Mouse (Mus musculus): ENCODE results near the gene Ctdspl2. TPM values are rescaled to one million over a fixed set of nuclear protein-coding genes. Genes with fewer than 3 reads are reported as not detected.
A peak's percentile ranks its signal among the peaks of the same experiment; 100 is the strongest.
"Not testable (repeated sequence)": the region's sequence is repeated elsewhere in the genome, so short reads cannot be mapped to it uniquely, and the experiment has no call there.

Ctdspl2 gene
- polyA plus RNA-seq, 1 experiment from 2014 or later: 48.2 TPM

DNA sequence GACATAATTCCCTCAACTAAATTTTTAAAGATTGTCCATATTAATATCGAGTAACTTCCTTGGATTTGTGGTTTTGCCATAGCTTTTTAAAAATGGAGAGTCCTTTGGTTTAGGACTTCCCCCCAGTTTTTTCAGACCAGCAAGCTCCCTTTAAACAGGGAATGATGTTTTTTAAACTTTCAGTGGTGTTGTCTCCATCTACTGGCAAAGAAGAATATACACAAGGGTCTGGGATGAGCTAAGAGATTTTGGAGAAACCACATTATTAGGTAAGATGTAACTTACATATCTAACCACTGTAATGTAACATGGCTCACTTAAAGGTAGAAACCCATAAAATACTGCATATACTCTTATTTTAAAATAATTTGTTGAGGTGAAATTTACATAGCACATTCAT is 39.9 kb downstream of the Ctdspl2 start:
- Histone ChIP-seq H3K4me3 (ENCODE audit: low read length) (no peak overlapping the region), H3K36me3 (ENCODE audit: control insufficient read depth, insufficient read depth, low read length) (peaks cover 17% of the 10 kb centered on the region), H3K9me3 (ENCODE audit: control insufficient read depth, low read length) (no peaks in the 10 kb centered on the region), H3K9ac (ENCODE audit: low read length) (no peak overlapping the region), H3K27ac (ENCODE audit: low read length) (no peak overlapping the region), H3K4me1 (replicated peaks; ENCODE audit: control insufficient read depth, insufficient read depth, low read length) (no peaks in the 10 kb centered on the region), H3K4me2 (ENCODE audit: low read depth, low read length) (no peak overlapping the region), H3K27me3 (ENCODE audit: control insufficient read depth, insufficient read depth, low read depth, low read length) (no peaks in the 10 kb centered on the region)
- no peak for ATAC-seq (ENCODE audit: low read depth)
- 92% methylated on average over 1 of the region's 1 CpGs for WGBS

DNA sequence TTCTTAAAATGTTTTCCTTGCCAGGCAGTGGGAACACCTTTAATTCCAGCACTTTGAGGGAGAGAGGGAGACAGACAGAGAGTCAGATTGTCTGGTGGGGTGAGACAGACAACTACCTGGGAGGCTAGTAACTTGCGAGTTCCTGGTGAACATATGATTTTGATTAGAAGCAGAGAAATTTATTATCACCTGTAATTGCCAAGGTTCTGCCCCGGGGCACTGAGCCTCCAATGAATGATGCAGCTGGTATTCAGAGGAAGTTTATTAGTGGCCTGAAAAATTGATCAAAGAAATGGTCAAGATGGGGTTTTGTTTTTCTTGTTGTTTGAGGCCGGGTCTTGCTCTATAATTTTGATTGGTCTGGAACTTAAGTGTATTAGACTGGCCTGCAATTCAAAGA is 53.0 kb downstream of the Ctdspl2 start:
- ATAC-seq (ENCODE audit: low read depth): no peak
- WGBS: 88% methylated on average over 3 of the region's 3 CpGs
- Histone ChIP-seq H3K9me3 (ENCODE audit: control insufficient read depth, low read length) (no peaks in the 10 kb centered on the region), H3K27me3 (ENCODE audit: control insufficient read depth, insufficient read depth, low read depth, low read length) (no peaks in the 10 kb centered on the region), H3K9ac (ENCODE audit: low read length) (no peak overlapping the region), H3K36me3 (ENCODE audit: control insufficient read depth, insufficient read depth, low read length) (peaks cover 4% of the 10 kb centered on the region), H3K27ac (ENCODE audit: low read length) (no peak overlapping the region), H3K4me1 (replicated peaks; ENCODE audit: control insufficient read depth, insufficient read depth, low read length) (no peaks in the 10 kb centered on the region), H3K4me2 (ENCODE audit: low read depth, low read length) (no peak overlapping the region), H3K4me3 (ENCODE audit: low read length) (no peak overlapping the region)

DNA sequence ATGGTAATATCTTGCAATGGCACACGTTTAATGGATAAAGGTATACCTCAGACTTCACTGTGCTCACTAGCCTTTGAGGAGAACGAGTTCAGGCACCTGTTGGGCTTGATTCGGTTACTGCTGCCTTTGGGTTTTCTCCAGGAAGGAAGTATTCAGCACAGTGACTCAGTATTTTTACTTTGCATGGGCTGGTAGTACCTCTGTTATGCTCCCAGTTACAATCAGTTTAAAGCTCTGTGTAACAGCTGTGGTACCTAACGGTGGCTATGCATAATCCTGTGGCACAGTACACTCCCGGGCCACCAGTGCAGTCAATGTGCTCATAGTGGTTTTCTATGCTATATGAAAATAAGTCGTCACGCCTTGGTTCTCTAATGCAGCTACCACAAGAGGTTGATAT is 55.6 kb downstream of the Ctdspl2 start:
- Histone ChIP-seq H3K4me1 (replicated peaks; ENCODE audit: control insufficient read depth, insufficient read depth, low read length) (no peaks in the 10 kb centered on the region), H3K4me2 (ENCODE audit: low read depth, low read length) (no peak overlapping the region), H3K9ac (ENCODE audit: low read length) (no peak overlapping the region), H3K27me3 (ENCODE audit: control insufficient read depth, insufficient read depth, low read depth, low read length) (no peaks in the 10 kb centered on the region), H3K36me3 (ENCODE audit: control insufficient read depth, insufficient read depth, low read length) (peaks cover 6% of the 10 kb centered on the region), H3K27ac (ENCODE audit: low read length) (no peak overlapping the region), H3K9me3 (ENCODE audit: control insufficient read depth, low read length) (no peaks in the 10 kb centered on the region), H3K4me3 (ENCODE audit: low read length) (no peak overlapping the region)
- WGBS: 85% methylated on average over 7 of the region's 7 CpGs
- ATAC-seq (ENCODE audit: low read depth): no peak

DNA sequence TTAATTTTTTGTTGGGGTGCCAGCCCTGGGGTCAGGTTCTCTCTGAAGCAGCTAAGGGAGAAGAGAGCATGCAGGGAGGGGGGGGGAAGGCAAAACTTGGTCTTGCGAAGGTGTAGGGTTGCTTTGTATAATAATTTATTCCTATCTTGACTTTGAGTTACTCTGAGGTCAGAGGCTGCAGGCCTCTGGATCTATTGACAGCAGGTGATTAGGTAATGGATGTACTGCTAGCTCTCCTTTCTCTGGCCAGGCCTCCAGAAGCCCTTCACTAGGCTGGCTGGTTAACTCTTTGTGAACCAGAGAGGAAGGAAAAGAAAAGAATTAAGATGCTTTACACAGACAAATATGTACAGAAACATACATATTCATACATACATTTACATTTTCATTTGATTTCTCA is 62.9 kb downstream of the Ctdspl2 start:
- Histone ChIP-seq H3K4me2 (ENCODE audit: low read depth, low read length) (no peak overlapping the region), H3K36me3 (ENCODE audit: control insufficient read depth, insufficient read depth, low read length) (0 out of 2 replicates have a peak, but pooled peaks cover 2% of the 10 kb centered on the region), H3K27ac (ENCODE audit: low read length) (no peak overlapping the region), H3K27me3 (ENCODE audit: control insufficient read depth, insufficient read depth, low read depth, low read length) (no peaks in the 10 kb centered on the region), H3K4me3 (ENCODE audit: low read length) (no peak overlapping the region), H3K4me1 (replicated peaks; ENCODE audit: control insufficient read depth, insufficient read depth, low read length) (no peaks in the 10 kb centered on the region), H3K9me3 (ENCODE audit: control insufficient read depth, low read length) (no peaks in the 10 kb centered on the region), H3K9ac (ENCODE audit: low read length) (no peak overlapping the region)
- 19% methylated on average over 1 of the region's 1 CpGs for WGBS
- ATAC-seq (ENCODE audit: low read depth): no peak

DNA sequence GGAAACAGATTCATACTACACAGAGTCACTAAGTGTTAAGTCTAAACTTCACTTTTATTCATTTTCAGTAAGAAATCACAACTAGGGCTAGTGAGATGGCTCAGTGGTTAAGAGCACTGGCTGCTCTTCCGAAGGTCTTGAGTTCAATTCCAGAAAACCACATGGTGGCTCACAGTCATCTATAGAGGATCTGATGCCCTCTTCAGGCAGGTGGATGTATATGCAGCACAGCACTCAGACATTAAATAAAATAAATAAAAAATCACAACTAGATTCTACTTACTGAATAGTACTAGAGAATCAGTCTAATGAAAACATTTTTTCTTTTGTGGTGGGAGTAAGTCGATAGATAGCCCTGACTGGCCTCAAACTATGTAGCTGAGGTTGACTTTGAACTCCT is 66.5 kb downstream of the Ctdspl2 start:
- H3K27me3 ChIP-seq (ENCODE audit: control insufficient read depth, insufficient read depth, low read depth, low read length): no peaks in the 10 kb centered on the region
- no peak overlapping the region for H3K27ac ChIP-seq (ENCODE audit: low read length)
- H3K4me3 ChIP-seq (ENCODE audit: low read length): no peak overlapping the region
- no peaks in the 10 kb centered on the region for H3K36me3 ChIP-seq (ENCODE audit: control insufficient read depth, insufficient read depth, low read length)
- no peak overlapping the region for H3K9ac ChIP-seq (ENCODE audit: low read length)
- WGBS: 75% methylated on average over 2 of the region's 2 CpGs
- ATAC-seq (ENCODE audit: low read depth): no peak
- no peaks in the 10 kb centered on the region for H3K4me1 ChIP-seq (replicated peaks; ENCODE audit: control insufficient read depth, insufficient read depth, low read length)
- no peaks in the 10 kb centered on the region for H3K9me3 ChIP-seq (ENCODE audit: control insufficient read depth, low read length)
- no peak overlapping the region for H3K4me2 ChIP-seq (ENCODE audit: low read depth, low read length)

DNA sequence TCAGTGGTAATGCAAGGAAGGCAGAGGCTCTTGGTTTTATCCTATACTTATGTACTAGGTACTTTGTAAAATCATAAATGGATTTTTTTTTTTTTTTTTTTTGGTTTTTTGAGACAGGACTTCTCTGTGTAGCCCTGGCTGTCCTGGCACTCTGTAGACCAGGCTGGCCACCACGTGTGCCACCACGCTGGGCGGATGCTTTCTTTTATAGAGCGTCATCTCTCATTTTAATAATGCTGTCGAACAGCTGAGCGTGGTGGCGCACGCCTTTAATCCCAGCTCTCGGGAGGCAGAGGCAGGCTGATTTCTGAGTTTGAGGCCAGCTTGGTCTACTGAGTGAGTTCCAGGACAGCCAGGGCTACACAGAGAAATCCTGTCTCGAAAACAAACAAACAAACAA is 71.3 kb downstream of the Ctdspl2 start:
- ATAC-seq (ENCODE audit: low read depth); H3K27ac ChIP-seq (ENCODE audit: low read length); H3K9ac ChIP-seq (ENCODE audit: low read length); H3K27me3 ChIP-seq (ENCODE audit: control insufficient read depth, insufficient read depth, low read depth, low read length); H3K4me3 ChIP-seq (ENCODE audit: low read length); H3K9me3 ChIP-seq (ENCODE audit: control insufficient read depth, low read length); H3K36me3 ChIP-seq (ENCODE audit: control insufficient read depth, insufficient read depth, low read length); H3K4me1 ChIP-seq (replicated peaks; ENCODE audit: control insufficient read depth, insufficient read depth, low read length): not testable (repeated sequence)
- 88% methylated on average over 10 of the region's 10 CpGs for WGBS
- H3K4me2 ChIP-seq (ENCODE audit: low read depth, low read length): peak overlapping the region; percentile 70

DNA sequence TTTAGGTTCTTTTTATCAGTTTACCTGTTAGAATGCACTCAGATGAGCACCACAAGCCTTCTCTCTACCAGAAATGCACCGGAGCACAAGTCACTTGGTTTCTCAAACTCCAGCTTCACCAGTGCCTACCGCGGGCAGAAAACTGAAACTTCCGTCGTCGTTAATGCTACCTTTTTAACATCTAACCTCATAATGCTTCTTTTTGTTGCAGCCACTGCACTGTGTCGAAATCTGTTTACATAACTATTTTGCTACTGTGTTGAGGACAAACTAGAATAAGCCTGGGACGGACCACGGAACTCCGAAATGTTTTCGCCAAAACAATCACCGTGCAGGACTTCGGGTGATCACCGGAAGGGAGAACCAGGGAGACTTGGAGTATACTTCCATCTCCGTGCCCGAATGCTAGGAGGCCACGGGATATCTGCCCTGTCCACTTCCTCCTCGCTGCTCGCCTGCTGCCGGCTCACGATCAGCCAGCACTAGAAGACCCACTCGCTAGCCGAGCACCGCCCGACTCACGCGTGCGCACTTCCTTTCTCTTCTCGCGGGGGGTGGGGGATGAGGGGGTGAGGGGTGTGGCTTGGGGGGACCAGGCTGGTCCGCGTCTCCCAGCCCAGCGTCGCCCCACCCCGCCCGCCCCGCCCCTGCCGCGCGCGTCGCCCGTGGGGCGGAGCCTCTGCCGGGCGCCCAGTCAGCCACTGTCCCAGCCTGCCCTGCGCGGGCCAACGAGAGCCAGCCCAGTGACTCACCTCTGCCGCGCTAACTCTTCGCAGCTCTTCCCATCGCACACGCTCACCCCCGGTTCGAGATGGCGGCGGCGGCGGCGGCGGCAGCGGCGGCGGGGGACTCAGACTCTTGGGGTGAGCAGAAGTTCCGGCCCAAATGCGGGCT is 72.3 kb downstream of the Ctdspl2 start, which contains the start of gene Eif3j1:
Eif3j1 (plus strand) TSS at position 685 of the 894 bp plus-strand sequence.
- under 1% methylated on average over 41 of the region's 67 CpGs for WGBS
- Histone ChIP-seq H3K36me3 (ENCODE audit: control insufficient read depth, insufficient read depth, low read length) (no peaks in the 10 kb centered on the region), H3K9me3 (ENCODE audit: control insufficient read depth, low read length) (no peaks in the 10 kb centered on the region), H3K4me1 (replicated peaks; ENCODE audit: control insufficient read depth, insufficient read depth, low read length) (peaks cover 5% of the 10 kb centered on the region; the same call in 1 of the 2 replicates), H3K27me3 (ENCODE audit: control insufficient read depth, insufficient read depth, low read depth, low read length) (no peaks in the 10 kb centered on the region), H3K4me3 (ENCODE audit: low read length) (peak within 1 kb of the TSS; percentile 69), H3K9ac (ENCODE audit: low read length) (peak within 1 kb of the TSS; percentile 74), H3K4me2 (ENCODE audit: low read depth, low read length) (peak within 1 kb of the TSS; percentile 75), H3K27ac (ENCODE audit: low read length) (peak within 1 kb of the TSS; percentile 82)
- ATAC-seq (ENCODE audit: low read depth): peak; percentile 99

DNA sequence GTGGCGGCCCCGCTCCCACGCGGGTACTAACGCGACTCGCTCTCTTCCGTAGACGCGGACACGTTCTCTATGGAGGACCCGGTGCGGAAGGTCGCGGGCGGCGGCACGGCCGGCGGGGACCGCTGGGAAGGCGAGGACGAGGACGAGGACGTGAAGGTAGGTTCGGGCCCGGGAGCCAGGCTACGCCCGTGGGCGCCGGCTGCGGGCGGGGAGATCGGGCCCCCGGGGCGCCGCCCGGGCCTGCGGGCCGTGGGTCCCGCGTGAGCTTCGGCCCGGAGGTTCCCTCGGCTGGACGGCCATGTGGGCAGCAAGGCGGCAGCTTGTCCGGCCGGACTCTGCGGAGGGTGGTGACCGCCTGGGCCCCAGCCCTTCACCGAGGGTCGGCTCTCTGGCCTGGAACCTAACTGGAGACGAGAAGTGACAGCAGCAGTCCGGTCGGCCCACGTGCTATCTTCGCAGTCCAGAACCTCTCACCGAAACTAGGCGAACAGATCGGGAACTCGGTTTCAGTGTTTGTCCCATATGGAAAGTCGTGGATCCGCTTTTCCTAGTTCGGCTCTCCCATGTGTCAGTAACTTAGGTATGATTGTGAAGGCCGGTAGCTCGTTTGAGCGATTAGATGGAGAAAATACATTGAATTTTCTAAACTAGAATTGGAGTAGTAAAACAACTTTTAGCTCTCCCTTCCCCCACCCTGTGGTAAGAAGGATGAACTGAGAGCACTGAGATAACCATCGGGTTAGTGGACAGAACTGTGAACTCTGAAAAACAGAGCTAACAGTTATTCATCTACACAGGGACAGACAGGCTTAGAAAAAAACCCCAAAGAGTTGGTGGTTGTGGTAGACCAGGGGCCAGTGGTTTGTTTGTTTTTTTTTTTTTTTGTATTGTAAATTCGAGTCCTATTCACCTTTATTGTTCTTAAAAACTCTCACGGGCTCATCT is 73.2 kb downstream of the Ctdspl2 start:
- no peaks in the 10 kb centered on the region for H3K9me3 ChIP-seq (ENCODE audit: control insufficient read depth, low read length)
- peak overlapping the region; percentile 74 for H3K9ac ChIP-seq (ENCODE audit: low read length)
- H3K4me1 ChIP-seq (replicated peaks; ENCODE audit: control insufficient read depth, insufficient read depth, low read length): peaks cover 5% of the 10 kb centered on the region; the same call in 1 of the 2 replicates
- H3K4me2 ChIP-seq (ENCODE audit: low read depth, low read length): peak overlapping the region; percentile 75
- H3K4me3 ChIP-seq (ENCODE audit: low read length): peak overlapping the region; percentile 69
- no peaks in the 10 kb centered on the region for H3K27me3 ChIP-seq (ENCODE audit: control insufficient read depth, insufficient read depth, low read depth, low read length)
- peak overlapping the region; percentile 82 for H3K27ac ChIP-seq (ENCODE audit: low read length)
- H3K36me3 ChIP-seq (ENCODE audit: control insufficient read depth, insufficient read depth, low read length): no peaks in the 10 kb centered on the region
- under 1% methylated on average over 64 of the region's 71 CpGs for WGBS
- ATAC-seq (ENCODE audit: low read depth): peak; percentile 55

DNA sequence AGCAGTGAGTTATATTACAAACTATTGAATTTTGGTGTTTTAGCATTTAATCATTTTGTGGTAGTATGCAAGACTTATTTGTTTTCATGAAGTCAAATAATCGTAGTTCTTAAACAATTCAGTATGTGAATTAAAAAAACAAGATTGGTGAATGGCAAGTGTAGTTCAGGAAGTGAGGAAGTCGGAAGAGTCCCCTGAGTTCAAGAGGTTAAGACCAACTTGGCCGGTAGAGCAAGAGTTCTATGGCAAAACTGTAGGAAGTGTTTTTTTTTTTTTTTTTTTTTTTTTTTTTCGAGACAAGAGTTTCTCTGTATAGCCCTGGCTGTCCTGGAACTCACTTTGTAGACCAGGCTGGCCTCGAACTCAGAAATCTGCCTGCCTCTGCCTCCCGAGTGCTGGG is 76.2 kb downstream of the Ctdspl2 start:
- WGBS: 81% methylated on average over 5 of the region's 6 CpGs
- ATAC-seq (ENCODE audit: low read depth): no peak
- H3K9me3 ChIP-seq (ENCODE audit: control insufficient read depth, low read length): no peaks in the 10 kb centered on the region
- no peak overlapping the region for H3K27ac ChIP-seq (ENCODE audit: low read length)
- H3K4me3 ChIP-seq (ENCODE audit: low read length): no peak overlapping the region
- peaks cover 5% of the 10 kb centered on the region; the same call in 1 of the 2 replicates for H3K4me1 ChIP-seq (replicated peaks; ENCODE audit: control insufficient read depth, insufficient read depth, low read length)
- no peaks in the 10 kb centered on the region for H3K27me3 ChIP-seq (ENCODE audit: control insufficient read depth, insufficient read depth, low read depth, low read length)
- no peak overlapping the region for H3K9ac ChIP-seq (ENCODE audit: low read length)
- no peak overlapping the region for H3K4me2 ChIP-seq (ENCODE audit: low read depth, low read length)
- H3K36me3 ChIP-seq (ENCODE audit: control insufficient read depth, insufficient read depth, low read length): no peaks in the 10 kb centered on the region

Data from lung, embryonic 16.5 days (tissue).